Mouse (Mus musculus) CD8-positive naive resting alpha-beta T cell, adult 57 days (primary cell): Measurements from ENCODE around the gene Klk1b11. TPM values are rescaled to one million over a fixed set of nuclear protein-coding genes. Genes with fewer than 3 reads are reported as not detected.

Source experiments
- total RNA-seq: library from RNA; stranded (reverse); gene quantifications from one replicate; pipeline ENCODE4 v1.2.4, GENCODE M21; 2023

Gene Klk1b11
- total RNA-seq, result not detected

DNA sequence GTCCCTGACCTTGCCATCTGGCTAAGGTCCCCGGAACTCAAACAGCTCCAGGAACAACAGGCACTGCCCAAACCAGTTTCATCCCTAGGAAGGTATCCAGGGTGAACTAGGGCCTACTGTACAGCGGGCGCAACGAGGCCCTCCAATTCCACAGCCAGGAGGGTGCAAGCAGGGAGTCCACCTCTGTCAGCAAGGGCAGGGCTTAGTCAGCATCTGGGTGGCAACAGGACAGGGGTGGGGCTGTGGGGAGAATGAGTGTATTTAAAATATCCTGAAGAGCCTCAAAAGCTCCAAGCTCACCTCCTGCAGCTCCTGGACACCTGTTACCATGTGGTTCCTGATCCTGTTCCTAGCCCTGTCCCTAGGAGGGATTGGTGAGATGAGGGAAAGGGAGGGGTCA is at the start of gene Klk1b11:
Gene Klk1b11 (plus strand): TSS at position 301 of the 400 bp plus-strand sequence.

GRCm38 (mm10) chr7:43950364-43950763 is 45.3 kb upstream of the Klk1b11 start, which contains the start of gene Klk1b8:
Gene Klk1b8 (plus strand): TSS chr7:43950664.

DNA sequence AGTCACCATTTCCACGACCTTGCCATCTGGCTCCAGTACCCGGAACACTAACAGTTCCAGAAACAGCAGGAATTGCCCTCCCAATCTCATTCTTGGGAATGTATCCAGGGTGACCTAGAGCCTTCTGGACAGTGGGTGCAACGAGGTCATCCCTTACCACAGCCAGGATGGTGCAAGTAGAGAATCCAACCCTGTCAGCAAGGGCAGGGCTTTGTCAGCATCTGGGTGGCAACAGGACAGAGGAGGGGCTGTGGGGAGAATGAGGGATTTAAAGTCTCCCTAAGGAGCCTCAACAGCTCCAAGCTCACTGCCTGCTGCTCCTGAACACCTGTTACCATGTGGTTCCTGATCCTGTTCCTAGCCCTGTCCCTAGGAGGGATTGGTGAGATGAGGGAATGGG is 29.2 kb upstream of the Klk1b11 start, which contains the start of gene Klk1b1:
Gene Klk1b1 (plus strand): TSS at position 301 of the 400 bp plus-strand sequence.

DNA sequence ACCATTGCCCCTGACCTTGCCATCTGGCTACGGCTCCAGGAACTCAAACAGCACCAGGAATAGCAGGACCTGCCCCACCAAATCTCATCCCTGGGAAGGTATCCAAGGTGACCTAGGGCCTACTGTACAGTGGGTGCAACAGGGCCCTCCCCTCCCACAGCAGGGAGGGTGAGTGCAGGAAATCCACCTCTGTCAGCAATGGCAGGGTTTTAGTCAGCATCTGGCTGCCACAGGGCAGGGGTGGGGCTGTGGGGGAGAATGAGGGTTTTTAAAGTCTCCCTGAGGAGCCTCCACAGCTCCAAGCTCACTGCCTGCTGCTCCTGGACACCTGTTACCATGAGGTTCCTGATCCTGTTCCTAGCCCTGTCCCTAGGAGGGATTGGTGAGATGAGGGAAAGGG is 19.9 kb upstream of the Klk1b11 start, which contains the start of gene Klk1b9:
Gene Klk1b9 (plus strand): TSS at position 301 of the 400 bp plus-strand sequence.

DNA sequence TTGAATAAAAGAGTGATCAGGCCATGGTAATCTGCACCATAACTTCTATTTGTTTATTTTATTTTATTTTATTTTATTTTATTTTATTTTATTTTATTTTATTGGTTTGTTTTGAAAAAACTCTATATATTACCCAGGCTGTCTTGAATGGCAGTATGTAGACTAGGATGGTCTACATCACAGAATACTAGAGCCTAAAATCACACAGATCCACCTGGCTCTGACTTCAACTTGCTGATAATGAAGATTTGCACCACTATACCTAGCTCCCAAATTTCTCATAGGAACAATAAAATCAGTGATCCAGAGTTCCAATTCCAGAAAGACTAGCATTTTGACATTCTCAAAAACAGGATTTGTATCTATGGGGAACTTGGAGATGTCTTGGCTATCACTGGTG is 16.2 kb downstream of the Klk1b11 start, which contains the start of gene Klk1b26:
Gene Klk1b26 (plus strand): TSS at position 301 of the 400 bp plus-strand sequence.

Other genes with a start within 250 kb of the Klk1b11 start
- gene Klk12, start 227.0 kb upstream of the Klk1b11 start, total RNA-seq, result not detected
- gene Klk11, start 221.3 kb upstream of the Klk1b11 start, total RNA-seq, result not detected
- not detected for gene Klk10, start 214.8 kb upstream of the Klk1b11 start, total RNA-seq
- not detected for gene Klk9, start 204.0 kb upstream of the Klk1b11 start, total RNA-seq
- 230 TPM for gene Klk8, start 198.3 kb upstream of the Klk1b11 start, total RNA-seq
- 1.2 TPM for gene Klk7, start 184.6 kb upstream of the Klk1b11 start, total RNA-seq
- gene Klk6, start 171.4 kb upstream of the Klk1b11 start, total RNA-seq, result not detected
- gene Klk5, start 153.9 kb upstream of the Klk1b11 start, total RNA-seq, result not detected
- gene Klk4, start 114.7 kb upstream of the Klk1b11 start, total RNA-seq, result not detected
- not detected for gene Klk15, start 62.1 kb upstream of the Klk1b11 start, total RNA-seq
- not detected for gene Klk1b8, start 45.2 kb upstream of the Klk1b11 start, total RNA-seq
- gene Klk1b1, start 29.1 kb upstream of the Klk1b11 start, total RNA-seq, result not detected
- gene Klk1b9, start 19.8 kb upstream of the Klk1b11 start, total RNA-seq, result not detected
- gene Klk1b26, start 16.3 kb downstream of the Klk1b11 start, total RNA-seq, result not detected
- gene Klk1b27, start 56.4 kb downstream of the Klk1b11 start, total RNA-seq, result not detected
- not detected for gene Klk1b21, start 106.5 kb downstream of the Klk1b11 start, total RNA-seq
- gene Klk1b22, start 116.8 kb downstream of the Klk1b11 start, total RNA-seq, result not detected
- not detected for gene Klk1b16, start 140.9 kb downstream of the Klk1b11 start, total RNA-seq
- not detected for gene Klk1b24, start 192.4 kb downstream of the Klk1b11 start, total RNA-seq
- not detected for gene Klk1b3, start 202.3 kb downstream of the Klk1b11 start, total RNA-seq
- not detected for gene Klk1b4, start 211.6 kb downstream of the Klk1b11 start, total RNA-seq
- gene Klk1b5, start 220.1 kb downstream of the Klk1b11 start, total RNA-seq, result not detected
- gene Klk1, start 229.5 kb downstream of the Klk1b11 start, total RNA-seq, result not detected
- gene Gm36864, start 240.3 kb downstream of the Klk1b11 start, total RNA-seq, result not detected